ENCODE assay signal across 11 mouse cellular contexts in genomic region chr5:111218111-111218891, GRCm38 (mm10).
DNase-seq lines count a peak whose midpoint lies in the region; ATAC-seq lines count a peak whose summit lies in the region.
"Had no signal": no experiment of that assay in that cellular context is flagged by ENCODE, and none has a peak within 500 bp of the region (broad histone marks: within the 10 kb centered on the region; RNA-seq: fewer than 3 reads in every experiment).

No protein-coding gene starts in this region.

- H3K27me3 ChIP-seq in forebrain, embryonic 10.5 days (ENCODE audit: poor library complexity, severe bottlenecking), result peaks cover 71% of the 10 kb centered on the region
- peaks cover 2% of the 10 kb centered on the region for H3K27me3 ChIP-seq in forebrain, embryonic 11.5 days (ENCODE audit: control insufficient read depth, insufficient read depth, low read length)
- H3K27me3 ChIP-seq in midbrain, embryonic 11.5 days (ENCODE audit: control insufficient read depth, insufficient read depth, low read length), result peaks cover 2% of the 10 kb centered on the region; the same call in 1 of the 2 replicates
- H3K27me3 ChIP-seq: liver, embryonic 13.5 days had no signal

- no peak for DNase-seq in forebrain, embryonic 10.5 days (ENCODE audit: extremely low spot score, low spot score)
- DNase-seq in forebrain, embryonic 11.5 days (ENCODE audit: low spot score), result no peak
- peak; percentile 45 for DNase-seq in thymus, postnatal 0 days (ENCODE audit: low spot score)
- DNase-seq in thymus, postnatal 10 days (ENCODE audit: low spot score in 2 of 2), result no peak
- DNase-seq in midbrain, embryonic 11.5 days (ENCODE audit: low spot score, missing footprints), result no peak
- no peak for DNase-seq in cerebellum, adult 11-12 months
- DNase-seq in frontal cortex, postnatal 36 days (ENCODE audit: low spot score in 2 of 2), result no peak
- no peak for DNase-seq in adrenal gland, adult 18-20 months (ENCODE audit: low spot score in 2 of 2)
- DNase-seq: cerebellum, adult 8-10 months; heart, adult 11 months; liver, embryonic 13.5 days had no signal

- peak overlapping the region; percentile 58; the same call in 1 of the 2 replicates for H3K27ac ChIP-seq in forebrain, embryonic 10.5 days
- no peak overlapping the region for H3K27ac ChIP-seq in forebrain, embryonic 11.5 days (ENCODE audit: low read depth, low read length)
- peak overlapping the region; percentile 1; the same call in 1 of the 2 replicates for H3K27ac ChIP-seq in midbrain, embryonic 11.5 days (ENCODE audit: low read depth, low read length)
- H3K27ac ChIP-seq: liver, embryonic 13.5 days had no signal

- H3K36me3 ChIP-seq in forebrain, embryonic 10.5 days (replicated peaks), result peaks cover 6% of the 10 kb centered on the region
- no peaks in the 10 kb centered on the region; the same call in 1 of the 2 replicates for H3K36me3 ChIP-seq in forebrain, embryonic 11.5 days (ENCODE audit: control insufficient read depth, insufficient read depth, low read length)
- peaks cover 3% of the 10 kb centered on the region; the same call in 1 of the 2 replicates for H3K36me3 ChIP-seq in midbrain, embryonic 11.5 days (ENCODE audit: control insufficient read depth, insufficient read depth, low read length)
- H3K36me3 ChIP-seq: liver, embryonic 13.5 days had no signal

- no peak overlapping the region for H3K4me2 ChIP-seq in forebrain, embryonic 11.5 days (ENCODE audit: low read depth, low read length, severe bottlenecking)
- no peak overlapping the region for H3K4me2 ChIP-seq in midbrain, embryonic 11.5 days
- H3K4me2 ChIP-seq: liver, embryonic 13.5 days had no signal

- no peak overlapping the region for H3K9ac ChIP-seq in forebrain, embryonic 11.5 days (ENCODE audit: low read length)
- H3K9ac ChIP-seq in midbrain, embryonic 11.5 days (ENCODE audit: low read length), result 0 out of 2 replicates have a peak overlapping the region, but pooled peaks have one; percentile 22
- H3K9ac ChIP-seq: liver, embryonic 13.5 days had no signal

- 70% methylated on average over 6 of the region's 6 CpGs for WGBS in forebrain, embryonic 10.5 days
- WGBS in forebrain, embryonic 11.5 days, result 71% methylated on average over 6 of the region's 6 CpGs
- WGBS in midbrain, embryonic 11.5 days, result 70% methylated on average over 6 of the region's 6 CpGs

- no peak for ATAC-seq in forebrain, embryonic 11.5 days (replicated peaks; ENCODE audit: low FRiP score)
- ATAC-seq in midbrain, embryonic 11.5 days (ENCODE audit: low FRiP score), result no peak

- H3K4me1 ChIP-seq in forebrain, embryonic 10.5 days, result peaks cover 91% of the 10 kb centered on the region
- H3K4me1 ChIP-seq in forebrain, embryonic 11.5 days (replicated peaks; ENCODE audit: control insufficient read depth, insufficient read depth, low read length), result peaks cover 35% of the 10 kb centered on the region
- H3K4me1 ChIP-seq in midbrain, embryonic 11.5 days (ENCODE audit: control insufficient read depth, insufficient read depth, low read length), result peaks cover 70% of the 10 kb centered on the region

- no peaks in the 10 kb centered on the region for H3K9me3 ChIP-seq in forebrain, embryonic 10.5 days
- no peaks in the 10 kb centered on the region for H3K9me3 ChIP-seq in forebrain, embryonic 11.5 days (ENCODE audit: control insufficient read depth, low read length)
- H3K9me3 ChIP-seq in midbrain, embryonic 11.5 days (ENCODE audit: control insufficient read depth, low read length), result no peaks in the 10 kb centered on the region
- H3K9me3 ChIP-seq: liver, embryonic 13.5 days had no signal

- no peak overlapping the region for H3K4me3 ChIP-seq in forebrain, embryonic 10.5 days
- H3K4me3 ChIP-seq in forebrain, embryonic 11.5 days (ENCODE audit: low read depth, low read length), result no peak overlapping the region
- no peak overlapping the region for H3K4me3 ChIP-seq in midbrain, embryonic 11.5 days (ENCODE audit: low read depth, low read length)
- H3K4me3 ChIP-seq: liver, embryonic 13.5 days had no signal
